Mouse (Mus musculus) macrophage (primary cell): ENCODE data around the gene Fam98c. TPM values are rescaled to one million over a fixed set of nuclear protein-coding genes. Genes with fewer than 3 reads are reported as not detected.
A peak's percentile ranks its signal among the peaks of the same experiment; 100 is the strongest.

ENCODE experiments used
- H3K27ac ChIP-seq: fragments of 350-480 bp; formaldehyde crosslinking; 2 replicates; pipeline ENCODE4 v1.9.0; 2021
- H3K36me3 ChIP-seq: fragments of 350-480 bp; formaldehyde crosslinking; 2 replicates; pipeline ENCODE4 v1.9.0; 2021; ENCODE audit errors: inconsistent target
- H3K4me3 ChIP-seq: fragments of 350-480 bp; formaldehyde crosslinking; 2 replicates; pipeline ENCODE4 v1.9.0; 2021; ENCODE audit errors: inconsistent target
- H3K79me2 ChIP-seq: fragments of 350-480 bp; formaldehyde crosslinking; 2 replicates; pipeline ENCODE4 v1.9.0; 2021; ENCODE audit errors: inconsistent target
- WGBS: methylation state at CpG from one replicate; pipeline ENCODE4 v1.1.7; 2026; ENCODE audit warnings: inconsistent platforms; ENCODE audit not compliant: missing documents; 5-methylcytosine and 5-hydroxymethylcytosine counted together
- polyA plus RNA-seq: library from polyadenylated mRNA; stranded (reverse); fragments of 250-400 nt; gene quantifications from 3 replicates; pipeline ENCODE4 v1.2.4, GENCODE M21; 2018; ENCODE audit warnings: inconsistent platforms

The Fam98c gene
- polyA plus RNA-seq, 1 experiment from 2014 or later, result 6.9 TPM

DNA sequence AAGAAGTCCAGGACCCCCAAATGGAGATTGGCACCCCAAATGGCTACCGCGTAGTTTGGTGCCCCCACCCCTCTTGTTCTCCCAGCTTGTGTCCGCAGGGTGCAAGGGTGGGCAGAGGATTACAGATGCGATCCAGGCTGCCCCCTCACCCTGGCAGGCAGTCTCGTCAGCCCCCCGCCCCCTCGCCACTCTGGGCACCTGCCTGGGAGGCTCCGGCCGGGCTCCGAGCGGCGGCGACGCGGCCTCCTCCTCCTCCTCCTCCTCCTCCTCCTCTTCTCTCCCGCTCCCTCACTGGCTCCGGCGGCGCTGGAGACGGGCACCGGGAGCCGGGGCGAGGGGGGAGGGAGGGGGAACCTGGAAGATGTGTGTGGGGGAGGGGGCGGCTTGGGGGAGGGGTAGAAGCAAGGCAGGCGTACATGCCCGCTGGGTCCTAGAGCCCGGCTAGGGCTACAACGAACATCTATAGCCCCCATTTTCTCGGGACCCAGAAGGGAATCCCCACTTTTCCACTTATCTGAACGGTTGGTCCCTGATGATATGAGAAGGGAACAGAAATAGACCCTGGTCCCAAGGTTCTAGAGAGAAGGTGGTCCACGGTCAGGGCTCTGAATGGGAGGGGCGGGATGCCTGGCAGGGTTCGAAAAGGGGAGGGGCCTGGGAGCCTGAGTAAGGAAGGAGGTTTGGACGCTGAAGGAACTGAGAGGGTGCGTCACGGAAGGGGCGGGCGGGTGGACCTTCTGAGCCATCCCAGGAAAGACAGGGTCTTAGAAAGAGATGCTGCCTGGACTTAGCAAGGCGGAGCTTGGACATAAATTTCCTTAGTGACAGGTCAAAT is 13.4 kb upstream of the Fam98c start:
- 0% methylated on average over 29 of the region's 39 CpGs for WGBS
- no peaks in the 10 kb centered on the region for H3K79me2 ChIP-seq
- peaks cover 8% of the 10 kb centered on the region for H3K36me3 ChIP-seq
- peak overlapping the region; percentile 77 for H3K27ac ChIP-seq
- H3K4me3 ChIP-seq, result peak overlapping the region; percentile 58

DNA sequence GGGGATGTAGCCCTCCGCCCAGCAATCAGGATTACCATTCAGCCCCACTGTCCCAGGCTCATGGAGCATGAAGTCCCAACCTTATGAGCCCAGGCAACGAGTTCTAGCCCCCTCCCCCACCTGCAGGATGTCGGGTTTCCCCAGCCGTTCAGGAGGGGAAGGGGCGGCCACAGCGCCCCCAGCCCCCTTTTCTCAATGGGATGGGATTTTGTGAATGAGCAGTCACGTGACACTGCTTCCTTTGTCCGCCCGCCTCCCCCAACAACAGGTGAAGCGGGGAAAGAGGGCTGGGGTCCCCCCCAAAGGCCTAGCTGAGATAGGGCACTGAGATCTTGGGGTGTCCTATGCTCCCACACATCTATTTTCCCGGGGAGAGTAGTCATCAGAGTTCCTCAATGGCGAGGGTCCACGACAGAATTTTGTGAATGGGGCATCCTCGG is 12.8 kb upstream of the Fam98c start:
- Histone ChIP-seq H3K36me3 (peaks cover 1% of the 10 kb centered on the region; the same call in 1 of the 2 replicates), H3K79me2 (no peaks in the 10 kb centered on the region), H3K4me3 (peak overlapping the region; percentile 58), H3K27ac (no peak overlapping the region)
- 14% methylated on average over 8 of the region's 14 CpGs for WGBS

DNA sequence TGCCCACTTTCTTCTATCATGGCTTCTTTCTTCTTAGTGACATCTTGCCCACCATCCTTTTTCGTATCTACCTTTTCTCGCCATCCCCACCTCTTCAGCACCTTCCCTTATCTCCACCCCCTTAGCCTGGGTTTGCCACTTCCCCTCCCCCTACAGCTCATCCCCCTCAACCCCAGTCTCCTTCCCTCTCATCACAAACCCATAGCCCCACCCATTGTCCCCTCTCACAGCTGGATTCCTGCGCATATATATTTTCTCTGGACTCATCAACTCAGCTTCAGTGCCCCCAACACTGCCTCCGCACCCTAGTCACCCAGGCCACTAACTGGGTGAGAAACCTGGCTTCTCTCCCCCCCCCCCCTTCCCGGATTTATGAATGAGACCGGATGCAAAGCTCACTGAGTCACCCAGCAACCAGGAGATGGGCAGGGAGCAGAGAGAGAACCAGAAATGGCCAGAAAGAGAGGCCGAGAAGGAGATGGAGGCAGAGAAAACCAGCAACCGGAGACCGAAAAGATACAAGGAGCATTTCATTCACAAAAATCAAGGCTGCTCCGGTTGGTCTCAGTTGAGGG is 12.2 kb upstream of the Fam98c start:
- Histone ChIP-seq H3K27ac (no peak overlapping the region), H3K4me3 (no peak overlapping the region; the same call in 1 of the 2 replicates), H3K79me2 (no peaks in the 10 kb centered on the region), H3K36me3 (no peaks in the 10 kb centered on the region; the same call in 1 of the 2 replicates)
- 59% methylated on average over 6 of the region's 10 CpGs for WGBS

DNA sequence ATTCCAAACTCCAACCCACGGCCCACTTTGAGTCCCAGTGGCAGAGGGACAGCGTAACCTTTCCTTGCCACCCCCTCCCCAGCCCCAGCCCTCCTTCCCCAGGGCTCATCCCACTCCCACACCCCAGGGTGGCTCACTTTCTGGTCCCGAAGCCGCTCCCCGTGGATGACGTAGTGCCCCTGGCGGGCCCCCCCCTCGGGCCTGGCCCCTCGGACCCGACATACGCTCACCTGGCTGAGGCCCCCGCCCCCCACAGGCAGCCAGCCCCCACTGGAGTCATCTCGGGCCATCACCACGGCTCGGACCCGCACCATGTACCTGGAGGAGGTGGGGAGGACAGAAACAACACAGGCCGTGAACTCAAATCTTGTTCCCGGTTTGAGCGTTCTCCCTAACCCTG is 11.6 kb upstream of the Fam98c start:
- 95% methylated on average over 13 of the region's 19 CpGs for WGBS
- no peaks in the 10 kb centered on the region for H3K36me3 ChIP-seq
- no peak overlapping the region for H3K27ac ChIP-seq
- no peaks in the 10 kb centered on the region for H3K79me2 ChIP-seq
- no peak overlapping the region for H3K4me3 ChIP-seq

DNA sequence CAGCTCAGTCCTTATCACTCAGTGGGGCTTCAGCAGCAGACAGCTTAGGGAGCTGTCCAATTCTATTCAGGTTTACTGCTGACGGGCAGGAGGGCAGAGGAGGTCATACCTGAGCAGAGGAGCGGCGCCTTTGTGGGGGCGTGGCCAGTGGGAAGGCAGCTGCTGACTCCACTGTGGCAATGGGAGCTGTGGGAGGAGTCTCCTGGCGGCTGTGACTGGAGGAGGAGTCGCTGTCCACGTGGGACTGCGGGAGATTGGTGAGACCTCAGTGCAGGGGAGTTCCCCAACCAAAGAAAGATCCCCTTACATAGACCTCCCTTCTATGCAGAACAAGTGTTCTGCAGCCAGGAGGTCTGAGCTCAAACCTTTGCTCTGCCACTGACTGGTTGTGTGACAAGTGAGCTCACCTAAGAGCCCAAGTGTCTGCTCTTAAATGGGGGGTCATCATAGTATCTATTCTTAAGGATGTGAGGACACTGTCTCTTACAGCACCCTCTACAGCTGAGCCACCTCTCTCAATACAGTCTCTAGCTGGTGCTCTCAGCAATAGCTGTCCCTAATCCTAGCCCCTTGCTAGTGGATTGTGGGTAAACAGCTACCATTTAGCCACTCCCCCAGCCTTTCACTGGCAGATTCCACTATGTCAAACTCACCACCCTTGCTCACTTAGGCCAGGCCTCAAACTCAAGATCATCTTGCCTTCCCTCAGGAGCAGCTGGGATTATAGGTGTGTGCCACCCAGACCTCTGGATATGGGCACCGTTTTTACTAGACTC is 6.9 kb upstream of the Fam98c start:
- H3K4me3 ChIP-seq, result no peak overlapping the region

DNA sequence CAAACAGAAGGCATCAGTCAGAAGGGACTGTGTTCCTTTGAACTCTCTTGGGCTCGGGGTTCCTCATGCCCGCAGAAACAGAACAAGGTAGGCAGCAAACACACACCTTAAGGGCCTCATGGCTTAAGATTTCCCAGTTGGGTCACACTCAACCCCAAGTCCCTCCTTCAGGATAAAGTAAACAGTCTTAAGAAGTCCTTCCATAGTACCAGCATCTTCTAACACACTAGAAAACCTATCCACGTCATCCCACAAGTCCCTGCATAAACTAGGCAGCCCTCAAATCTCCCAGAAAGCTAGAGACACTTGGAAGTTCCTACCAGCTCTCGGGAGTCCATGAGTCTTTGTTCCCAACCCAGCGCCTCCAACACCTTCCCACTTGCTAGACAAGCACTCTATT is 6.3 kb upstream of the Fam98c start:
- Histone ChIP-seq H3K36me3 (no peaks in the 10 kb centered on the region), H3K27ac (no peak overlapping the region), H3K4me3 (no peak overlapping the region), H3K79me2 (no peaks in the 10 kb centered on the region)
- WGBS, result 98% methylated on average over 5 of the region's 5 CpGs

More for the DNA sequence above, 6.9 kb upstream of the Fam98c start:
- Histone ChIP-seq H3K27ac (no peak overlapping the region), H3K36me3 (no peaks in the 10 kb centered on the region), H3K79me2 (no peaks in the 10 kb centered on the region)
- WGBS, result 32% methylated on average over 8 of the region's 9 CpGs

DNA sequence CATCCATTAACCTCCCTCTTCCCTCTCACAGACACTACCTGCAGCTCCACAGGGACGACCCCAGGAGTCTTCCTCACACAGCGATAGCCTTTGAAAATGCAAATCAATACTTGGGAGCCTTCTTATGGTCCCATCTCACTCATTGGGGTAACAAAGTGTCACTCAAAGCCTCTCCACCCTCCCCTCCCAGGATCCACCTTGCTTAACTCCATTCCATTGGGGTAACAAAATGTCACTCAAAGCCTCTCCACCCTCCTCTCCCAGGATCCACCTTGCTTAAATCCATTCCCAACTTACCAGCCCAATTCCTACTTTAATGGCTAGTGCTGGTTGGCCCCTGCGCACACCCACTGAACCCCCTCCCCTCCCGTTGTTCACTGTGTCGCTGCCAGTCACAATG is 2.2 kb upstream of the Fam98c start:
- H3K36me3 ChIP-seq, result no peaks in the 10 kb centered on the region; the same call in 1 of the 2 replicates
- H3K79me2 ChIP-seq, result no peaks in the 10 kb centered on the region
- H3K4me3 ChIP-seq, result no peak overlapping the region
- H3K27ac ChIP-seq, result no peak overlapping the region
- 45% methylated on average over 5 of the region's 5 CpGs for WGBS

DNA sequence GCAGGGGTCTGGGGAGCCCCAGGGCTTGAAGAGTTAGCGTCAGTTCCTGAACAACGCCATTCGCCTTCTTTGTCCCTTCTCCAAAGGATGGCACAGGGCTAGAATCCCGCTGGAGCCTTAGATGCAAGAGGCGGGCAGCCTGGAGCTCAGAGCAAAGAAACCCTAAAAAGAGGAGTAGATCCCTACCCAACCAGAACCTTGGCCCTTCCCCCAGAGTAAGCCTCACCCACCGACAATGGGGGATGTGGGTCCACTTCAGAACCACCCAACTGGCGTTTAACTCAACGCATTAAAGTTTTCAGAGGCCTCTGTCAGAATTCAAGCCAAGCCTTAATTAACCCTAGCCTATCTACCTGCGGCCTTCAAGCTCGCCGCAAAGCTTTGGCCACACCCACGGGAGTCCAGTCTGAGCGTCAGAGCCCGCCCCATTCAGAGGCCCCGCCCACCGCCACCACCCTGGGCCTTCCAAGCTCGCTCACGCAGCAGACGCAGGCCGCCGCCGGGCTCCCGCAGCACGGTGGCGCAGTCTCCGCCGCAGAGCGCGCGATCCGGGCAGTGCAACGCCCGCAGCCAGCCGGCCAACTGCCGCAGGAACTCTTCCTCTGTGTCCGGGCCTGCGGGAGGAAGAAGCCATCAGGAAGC is 717 bp downstream of the Fam98c start:
- no peaks in the 10 kb centered on the region for H3K79me2 ChIP-seq
- no peak overlapping the region for H3K27ac ChIP-seq
- no peaks in the 10 kb centered on the region; the same call in 1 of the 2 replicates for H3K36me3 ChIP-seq
- peak overlapping the region; percentile 21; the same call in 1 of the 2 replicates for H3K4me3 ChIP-seq
- 10% methylated on average over 37 of the region's 37 CpGs for WGBS

DNA sequence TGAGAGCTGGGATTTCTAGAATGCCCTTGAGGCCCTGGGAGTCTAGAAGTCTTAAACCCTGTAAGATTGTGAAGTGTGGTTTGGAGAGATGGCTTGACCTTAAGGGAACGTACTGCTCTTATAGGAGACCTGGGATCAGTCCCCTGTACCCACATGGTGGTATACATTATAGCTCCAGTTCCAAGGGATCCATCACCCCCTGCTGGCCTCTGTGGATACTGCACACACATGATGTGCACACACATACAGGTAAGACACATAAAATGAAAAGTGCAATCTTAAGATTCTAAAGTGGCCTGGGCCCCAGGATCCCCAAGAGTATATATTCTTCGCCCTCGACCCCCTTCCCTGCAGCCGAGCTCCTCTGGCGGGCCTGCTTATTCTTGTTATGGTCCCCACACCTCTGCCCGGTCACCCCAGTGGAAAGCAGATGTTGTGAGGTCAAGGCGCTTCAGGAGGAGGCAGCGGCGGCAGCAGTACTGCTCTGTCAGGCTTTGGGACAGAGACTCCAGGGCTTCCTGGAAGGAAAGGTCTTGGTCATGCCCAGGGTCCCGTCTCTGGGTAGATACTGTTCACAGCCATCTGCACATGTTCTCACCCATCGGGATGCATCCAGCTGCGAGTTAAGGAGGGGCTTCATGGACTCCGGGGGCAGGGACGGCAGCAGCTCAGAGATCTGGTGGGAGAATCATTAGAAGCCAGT is 1.9 kb downstream of the Fam98c start:
- 94% methylated on average over 14 of the region's 14 CpGs for WGBS
- no peak overlapping the region for H3K27ac ChIP-seq
- no peak overlapping the region for H3K4me3 ChIP-seq
- no peaks in the 10 kb centered on the region for H3K79me2 ChIP-seq
- no peaks in the 10 kb centered on the region; the same call in 1 of the 2 replicates for H3K36me3 ChIP-seq

DNA sequence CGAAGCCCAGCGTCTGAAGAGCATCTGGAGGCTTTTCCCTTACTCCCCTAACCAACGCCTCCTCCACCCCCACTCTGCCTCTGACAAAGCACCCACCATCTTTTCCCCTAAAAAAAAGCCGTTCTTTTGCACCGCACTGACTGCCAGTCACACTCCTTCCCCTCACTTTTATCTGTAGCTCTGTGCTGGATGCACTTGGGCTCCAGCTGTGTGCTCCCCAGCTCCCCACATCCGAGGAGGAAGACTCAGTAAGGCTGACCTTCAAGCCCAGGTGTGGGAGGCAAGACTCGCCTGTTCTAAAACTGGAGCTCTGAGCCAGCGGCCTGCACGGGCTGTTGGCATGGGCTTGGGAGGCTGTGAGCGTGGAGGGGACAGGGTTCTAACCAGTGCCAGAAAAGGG is 4.5 kb downstream of the Fam98c start:
- Histone ChIP-seq H3K79me2 (no peaks in the 10 kb centered on the region), H3K36me3 (no peaks in the 10 kb centered on the region; the same call in 1 of the 2 replicates), H3K4me3 (no peak overlapping the region), H3K27ac (no peak overlapping the region)
- 93% methylated on average over 10 of the region's 10 CpGs for WGBS

DNA sequence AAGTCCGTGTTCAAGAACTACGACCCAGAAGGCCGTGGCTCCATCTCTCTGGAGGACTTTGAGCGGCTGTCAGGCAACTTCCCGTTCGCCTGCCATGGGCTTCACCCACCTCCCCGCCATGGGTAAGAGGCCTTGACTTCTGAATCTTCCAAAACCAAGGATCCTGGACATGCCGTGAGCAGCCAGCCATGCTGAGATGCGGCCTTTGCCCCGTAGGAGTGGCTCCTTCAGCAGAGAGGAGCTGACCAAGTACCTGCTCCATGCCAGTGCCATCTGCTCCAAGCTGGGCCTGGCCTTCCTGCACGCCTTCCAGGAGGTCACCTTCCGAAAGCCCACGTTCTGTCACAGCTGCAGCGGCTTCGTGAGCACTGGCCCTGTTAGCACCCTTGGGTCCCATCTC is 7.3 kb downstream of the Fam98c start:
- Histone ChIP-seq H3K36me3 (no peaks in the 10 kb centered on the region), H3K79me2 (no peaks in the 10 kb centered on the region), H3K27ac (no peak overlapping the region), H3K4me3 (no peak overlapping the region)
- 95% methylated on average over 15 of the region's 15 CpGs for WGBS

DNA sequence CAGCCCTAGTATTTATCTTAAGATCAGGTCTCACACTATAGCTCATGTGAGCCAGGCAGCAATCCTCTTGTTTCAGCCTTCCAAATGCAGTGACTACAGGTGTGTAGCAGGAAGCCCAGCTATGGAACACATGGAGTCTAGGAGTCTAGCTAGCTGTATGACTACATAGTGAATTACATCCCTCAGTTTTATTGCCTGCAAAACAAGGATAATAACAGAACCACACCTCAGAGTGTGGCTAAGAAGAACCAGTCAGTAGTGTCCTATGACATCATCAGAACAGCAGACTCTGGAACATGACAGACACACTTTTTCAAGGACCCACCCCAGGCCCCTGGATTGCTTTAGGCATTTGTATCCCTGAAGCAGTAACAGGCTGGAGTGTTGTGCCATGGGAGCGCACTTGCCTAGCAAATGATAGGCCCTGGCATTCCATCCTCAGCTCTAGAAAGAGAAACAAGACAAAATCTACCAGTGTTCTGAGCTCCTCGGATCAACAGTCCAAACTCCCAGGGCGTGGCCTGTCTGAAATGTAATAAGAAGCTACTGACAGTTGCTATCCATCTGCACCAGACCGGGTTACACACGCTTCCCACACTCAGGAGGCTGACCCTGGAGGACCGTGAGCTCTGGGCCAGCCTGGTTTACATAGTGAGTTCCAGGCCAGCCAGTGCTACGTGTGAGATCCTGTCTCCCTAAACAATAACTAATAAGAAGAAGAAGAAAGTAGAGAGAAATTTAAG is 9.2 kb downstream of the Fam98c start:
- 94% methylated on average over 6 of the region's 7 CpGs for WGBS
- no peaks in the 10 kb centered on the region for H3K36me3 ChIP-seq
- H3K4me3 ChIP-seq, result no peak overlapping the region
- H3K79me2 ChIP-seq, result no peaks in the 10 kb centered on the region
- H3K27ac ChIP-seq, result no peak overlapping the region

DNA sequence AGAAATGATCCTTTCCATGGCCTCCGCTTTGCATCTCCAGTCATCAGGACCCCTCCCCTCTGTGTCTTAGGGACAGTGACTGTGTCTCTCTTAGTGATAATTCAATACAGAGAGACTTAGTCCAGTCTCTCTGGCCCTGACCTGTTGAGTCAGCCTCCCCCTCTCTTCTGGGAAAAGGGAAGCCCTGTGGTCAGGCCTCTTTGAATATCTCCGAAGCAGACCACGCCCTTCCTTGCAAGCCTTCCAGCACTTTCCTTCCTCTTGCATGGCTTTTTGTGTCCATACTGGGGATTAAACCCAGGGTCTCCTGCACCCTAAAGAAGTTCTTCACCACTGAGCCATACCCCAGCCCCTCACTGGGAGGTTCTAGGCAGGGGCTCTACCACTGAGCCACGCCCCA is 12.0 kb downstream of the Fam98c start:
- 29% methylated on average over 3 of the region's 4 CpGs for WGBS
- no peaks in the 10 kb centered on the region for H3K36me3 ChIP-seq
- no peak overlapping the region for H3K4me3 ChIP-seq
- H3K79me2 ChIP-seq, result no peaks in the 10 kb centered on the region
- peak overlapping the region; percentile 51 for H3K27ac ChIP-seq
